Mouse (Mus musculus): ENCODE data around the gene Ten1.

GRCm38 (mm10) chr11:116210696-116211095 is 12.0 kb downstream of the Ten1 start:
- no peak for TF ChIP-seq CTCF (IDR thresholded peaks at IDR 0.05; ENCODE audit: low read depth, low read length)
- no peak for TF ChIP-seq GATA2 (IDR thresholded peaks at IDR 0.05; ENCODE audit: borderline replicate concordance, low read depth, low read length)
- TF ChIP-seq GATA1 (IDR thresholded peaks at IDR 0.05; ENCODE audit: borderline replicate concordance, low read length) = no peak
- no peak for TF ChIP-seq TAL1 (conservative IDR thresholded peaks at IDR 0.05; ENCODE audit: low read depth, low read length)
- no peak for TF ChIP-seq POLR2AphosphoS5 (IDR thresholded peaks at IDR 0.05; ENCODE audit: insufficient replicate concordance, low read depth, low read length)
